Mouse (Mus musculus): Measurements from ENCODE around the gene Trim39. TPM values are rescaled to one million over a fixed set of nuclear protein-coding genes. Genes with fewer than 3 reads are reported as not detected.
"Not testable (repeated sequence)": the region's sequence is repeated elsewhere in the genome, so short reads cannot be mapped to it uniquely, and the experiment has no call there.

Gene Trim39
- total RNA-seq (2014; rRNA removed) (18.5 and 22.9 TPM in 2 replicates), polyA plus RNA-seq (2015; fragmentation: Nextera tagmentation; extraction: Ambion mirVana) (13.0 and 13.3 TPM in 2 replicates)

DNA sequence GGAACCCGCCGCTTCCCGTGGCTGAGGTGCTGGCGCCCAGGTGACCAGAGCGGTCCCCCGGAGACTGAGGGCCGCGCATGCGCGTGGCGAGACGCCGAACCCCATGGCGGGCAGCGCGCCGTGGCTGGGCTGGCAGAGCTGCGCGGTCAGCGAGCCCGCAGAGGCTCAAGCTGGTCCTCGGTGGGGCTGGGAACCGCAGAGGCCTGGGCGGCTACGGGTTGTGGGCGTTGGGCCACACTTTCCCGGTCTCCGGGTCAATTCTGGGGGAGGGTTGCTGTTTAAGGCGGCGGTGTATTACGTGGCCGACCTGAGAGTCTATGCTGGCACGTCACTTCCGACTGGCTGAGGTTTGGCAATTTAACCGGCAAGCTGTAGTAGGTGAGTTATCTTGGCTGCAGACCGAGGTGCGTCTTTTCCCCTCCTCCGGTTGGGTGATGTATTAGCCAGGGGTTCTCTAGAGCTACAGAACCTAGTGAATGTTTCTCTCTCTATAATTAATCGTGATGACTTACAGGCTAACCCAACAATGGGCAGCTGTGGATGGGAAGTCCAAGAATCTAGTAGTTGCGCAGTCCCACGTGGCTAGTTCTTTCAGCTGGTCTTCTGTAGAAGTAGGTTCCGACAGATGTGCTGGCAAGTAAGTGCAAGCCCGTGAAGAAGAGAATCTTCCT lies at the start of gene Trim39:
Gene Trim39 (minus strand): TSS at position 662 of the 671 bp plus-strand sequence.
- peak; percentile 88 for DNase-seq (ENCODE audit: low spot score)

GRCm38 (mm10) chr17:36315689-36316253 lies 43.7 kb upstream of the Trim39 start:
- H3K4me3 ChIP-seq (ENCODE audit: low read length), result peak overlapping the region; percentile 57
- DNase-seq (ENCODE audit: low spot score), result peak; percentile 17
- no peaks in the 10 kb centered on the region for H3K4me1 ChIP-seq (ENCODE audit: insufficient read depth, low read length)
- H3K9ac ChIP-seq (replicated peaks; ENCODE audit: low read length), result peak overlapping the region; percentile 78; the same call in 1 of the 2 replicates
- peak overlapping the region; percentile 97 for H3K27ac ChIP-seq
- H3K27me3 ChIP-seq (ENCODE audit: insufficient read depth, low read length), result no peaks in the 10 kb centered on the region
- WGBS, result 25% methylated on average over 5 of the region's 5 CpGs
- no peak for TF ChIP-seq CTCF (IDR thresholded peaks at IDR 0.05; ENCODE audit: low read depth)
- peak; percentile 62 for ATAC-seq
- no peaks in the 10 kb centered on the region for H3K36me3 ChIP-seq (ENCODE audit: insufficient read depth, low read length)
- peak overlapping the region; percentile 86 for H3K4me2 ChIP-seq (ENCODE audit: low read depth, low read length)
- no peaks in the 10 kb centered on the region for H3K9me3 ChIP-seq (ENCODE audit: low read length)

More for the DNA sequence above, at the start of gene Trim39:
- Histone ChIP-seq H3K4me1 (ENCODE audit: insufficient read depth, low read length) (peaks cover 22% of the 10 kb centered on the region), H3K36me3 (ENCODE audit: insufficient read depth, low read length) (peaks cover 17% of the 10 kb centered on the region), H3K9me3 (ENCODE audit: low read length) (no peaks in the 10 kb centered on the region), H3K9ac (replicated peaks; ENCODE audit: low read length) (peak within 1 kb of the TSS; percentile 92), H3K4me3 (ENCODE audit: low read length) (peak within 1 kb of the TSS; percentile 76), H3K27ac (peak within 1 kb of the TSS; percentile 92), H3K4me2 (ENCODE audit: low read depth, low read length) (peak within 1 kb of the TSS; percentile 87), H3K27me3 (ENCODE audit: insufficient read depth, low read length) (no peaks in the 10 kb centered on the region)
- peak; percentile 81 for ATAC-seq
- no peak for TF ChIP-seq CTCF (IDR thresholded peaks at IDR 0.05; ENCODE audit: low read depth)
- 1% methylated on average over 43 of the region's 43 CpGs for WGBS

GRCm38 (mm10) chr17:36315041-36315688 lies 43.1 kb upstream of the Trim39 start:
- peak; percentile 84 for DNase-seq (ENCODE audit: low spot score)
- H3K4me1 ChIP-seq (ENCODE audit: insufficient read depth, low read length), result no peaks in the 10 kb centered on the region
- no peak for TF ChIP-seq CTCF (IDR thresholded peaks at IDR 0.05; ENCODE audit: low read depth)
- H3K36me3 ChIP-seq (ENCODE audit: insufficient read depth, low read length), result no peaks in the 10 kb centered on the region
- H3K27me3 ChIP-seq (ENCODE audit: insufficient read depth, low read length), result no peaks in the 10 kb centered on the region
- ATAC-seq, result peak; percentile 93
- H3K4me3 ChIP-seq (ENCODE audit: low read length), result peak overlapping the region; percentile 57
- WGBS, result under 1% methylated on average over 19 of the region's 19 CpGs
- H3K27ac ChIP-seq, result peak overlapping the region; percentile 97
- H3K9me3 ChIP-seq (ENCODE audit: low read length), result no peaks in the 10 kb centered on the region
- H3K9ac ChIP-seq (replicated peaks; ENCODE audit: low read length), result peak overlapping the region; percentile 78
- peak overlapping the region; percentile 86 for H3K4me2 ChIP-seq (ENCODE audit: low read depth, low read length)

- ATAC-seq (peak; percentile 55; the same call in 1 of the 2 replicates), DNase-seq (ENCODE audit: low spot score) (peak; percentile 69)
- Histone ChIP-seq H3K27me3 (ENCODE audit: insufficient read depth, low read length) (no peaks in the 10 kb centered on the region), H3K4me3 (ENCODE audit: low read length) (peak overlapping the region; percentile 57), H3K9me3 (ENCODE audit: low read length) (no peaks in the 10 kb centered on the region), H3K36me3 (ENCODE audit: insufficient read depth, low read length) (no peaks in the 10 kb centered on the region), H3K27ac (peak overlapping the region; percentile 97), H3K4me1 (ENCODE audit: insufficient read depth, low read length) (no peaks in the 10 kb centered on the region), H3K4me2 (ENCODE audit: low read depth, low read length) (peak overlapping the region; percentile 86), H3K9ac (replicated peaks; ENCODE audit: low read length) (peak overlapping the region; percentile 78)
- WGBS, result 0% methylated on average over 9 of the region's 9 CpGs
- no peak for TF ChIP-seq CTCF (IDR thresholded peaks at IDR 0.05; ENCODE audit: low read depth)
Measured at GRCm38 (mm10) chr17:36314511-36314910, 42.5 kb upstream of the Trim39 start.

DNA sequence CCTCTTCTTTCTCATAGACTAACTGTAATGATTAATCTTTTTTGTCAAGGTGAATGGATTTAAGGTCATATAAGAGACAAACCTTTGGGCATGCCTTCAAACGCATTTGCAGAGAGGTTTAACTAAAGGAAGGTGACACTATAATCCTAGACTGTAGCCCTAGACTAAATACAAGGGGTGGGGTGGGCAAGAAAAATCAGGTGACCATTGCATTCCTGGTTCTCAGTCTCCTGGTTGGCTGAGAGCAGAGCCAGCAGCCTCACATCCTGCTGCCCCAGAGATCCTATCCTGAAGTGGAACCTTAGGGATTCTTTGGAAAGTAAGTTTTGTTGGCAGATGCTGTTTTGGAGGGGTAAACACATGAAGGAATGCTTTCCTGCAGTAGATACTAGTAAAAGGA lies 37.2 kb upstream of the Trim39 start:
- Histone ChIP-seq H3K9me3 (ENCODE audit: low read length) (no peaks in the 10 kb centered on the region), H3K27me3 (ENCODE audit: insufficient read depth, low read length) (no peaks in the 10 kb centered on the region), H3K27ac (no peak overlapping the region; the same call in 1 of the 2 replicates), H3K4me3 (ENCODE audit: low read length) (no peak overlapping the region), H3K36me3 (ENCODE audit: insufficient read depth, low read length) (no peaks in the 10 kb centered on the region), H3K9ac (replicated peaks; ENCODE audit: low read length) (no peak overlapping the region), H3K4me2 (ENCODE audit: low read depth, low read length) (peak overlapping the region; percentile 28; the same call in 1 of the 2 replicates), H3K4me1 (ENCODE audit: insufficient read depth, low read length) (no peaks in the 10 kb centered on the region)
- ATAC-seq (peak; percentile 82), DNase-seq (ENCODE audit: low spot score) (peak; percentile 4)
- WGBS, result 21% methylated on average over 1 of the region's 1 CpGs
- TF ChIP-seq CTCF (IDR thresholded peaks at IDR 0.05; ENCODE audit: low read depth), result no peak

DNA sequence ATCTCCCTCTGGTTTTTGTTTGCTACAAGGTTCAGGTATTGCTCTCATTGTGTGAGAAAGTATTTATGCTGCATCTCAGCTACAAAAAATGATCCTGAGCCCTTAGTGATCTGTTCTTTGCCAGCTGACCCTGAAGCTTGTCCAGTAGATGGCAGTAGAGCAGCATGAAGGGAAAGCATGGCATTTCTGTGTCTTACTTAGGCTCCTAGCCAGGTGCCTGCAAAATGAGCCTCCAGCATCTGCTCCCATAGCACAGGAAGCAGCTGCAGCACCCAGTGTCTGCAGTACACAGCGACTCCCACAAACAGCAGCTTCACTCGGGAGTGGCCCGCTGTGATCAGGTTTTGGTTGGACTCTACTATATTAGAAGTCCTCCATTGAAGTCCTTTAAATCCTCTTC lies 36.8 kb upstream of the Trim39 start:
- not testable (repeated sequence) for H3K27ac ChIP-seq; H3K9me3 ChIP-seq (ENCODE audit: low read length); H3K36me3 ChIP-seq (ENCODE audit: insufficient read depth, low read length); H3K4me3 ChIP-seq (ENCODE audit: low read length); H3K9ac ChIP-seq (replicated peaks; ENCODE audit: low read length); H3K27me3 ChIP-seq (ENCODE audit: insufficient read depth, low read length); H3K4me1 ChIP-seq (ENCODE audit: insufficient read depth, low read length)
- 0% methylated on average over 3 of the region's 3 CpGs for WGBS
- peak overlapping the region; percentile 28; the same call in 1 of the 2 replicates for H3K4me2 ChIP-seq (ENCODE audit: low read depth, low read length)
- DNase-seq (ENCODE audit: low spot score) (peak; percentile 94), ATAC-seq (peak; percentile 90)
- peak; percentile 87 for TF ChIP-seq CTCF (IDR thresholded peaks at IDR 0.05; ENCODE audit: low read depth)

Measured in hindbrain, postnatal 0 days (tissue).